Mouse (Mus musculus) olfactory bulb, adult 2 months (tissue): ENCODE measurements at regions not wholly inside any gene's neighbourhood (a gene's known extent, or its start where the extent isn't known, plus 50 kb on each side); places are given as distances from the start of the nearest gene placed in this dataset.

Experiments
- CTCF ChIP-seq: fragments of 200-500 bp; IDR thresholded peaks from 2 replicates; pipeline ENCODE4 v1.5.1; 2012; ENCODE audit warnings: low read depth, mild to moderate bottlenecking, low read length, moderate library complexity; ENCODE audit not compliant: insufficient read depth
- POLR2A ChIP-seq: fragments of 200-500 bp; IDR thresholded peaks from 2 replicates; pipeline ENCODE4 v1.6.1; 2012; ENCODE audit warnings: mild to moderate bottlenecking, low read depth, low read length, moderate library complexity; ENCODE audit not compliant: insufficient read depth

GRCm38 (mm10) chr14:18485526-18485925, 153.9 kb upstream of the Ube2e1 start:
- no peak for TF ChIP-seq CTCF
- no peak for TF ChIP-seq POLR2A
